In genomic region chr2:10309656-10310055, GRCm38 (mm10) we compare ENCODE assay signal across 27 mouse cellular contexts.
"Had no signal": no experiment of that assay in that cellular context is flagged by ENCODE, and none has a peak within 500 bp of the region (broad histone marks: within the 10 kb centered on the region; RNA-seq: fewer than 3 reads in every experiment).

No protein-coding gene starts in this region.

- H3K27ac ChIP-seq: gastrocnemius, adult 2 months; heart, adult 2 months; heart, embryonic 13.5 days; heart, embryonic 15.5 days; hindbrain, embryonic 10.5 days; hindbrain, embryonic 12.5 days; hindbrain, embryonic 14.5 days; hindbrain, postnatal 0 days; kidney, embryonic 15.5 days; kidney, postnatal 0 days; limb, embryonic 13.5 days; limb, embryonic 15.5 days; liver, embryonic 13.5 days; liver, embryonic 15.5 days had no signal

- H3K4me3 ChIP-seq: gastrocnemius, adult 2 months; heart, adult 2 months; heart, embryonic 13.5 days; heart, embryonic 15.5 days; hindbrain, embryonic 10.5 days; hindbrain, embryonic 12.5 days; kidney, embryonic 15.5 days; limb, embryonic 13.5 days; limb, embryonic 15.5 days; liver, embryonic 13.5 days; liver, embryonic 15.5 days had no signal

- ATAC-seq: hindbrain, postnatal 0 days; intestine, embryonic 16.5 days had no signal

- H3K36me3 ChIP-seq: heart, embryonic 13.5 days; heart, embryonic 15.5 days; hindbrain, embryonic 10.5 days; hindbrain, embryonic 12.5 days; kidney, embryonic 15.5 days; limb, embryonic 13.5 days; limb, embryonic 15.5 days; liver, embryonic 13.5 days; liver, embryonic 15.5 days had no signal

- H3K9ac ChIP-seq: heart, embryonic 13.5 days; heart, embryonic 15.5 days; hindbrain, embryonic 12.5 days; hindbrain, embryonic 14.5 days; kidney, embryonic 15.5 days; limb, embryonic 13.5 days; limb, embryonic 15.5 days; liver, embryonic 13.5 days; liver, embryonic 15.5 days had no signal

- H3K9me3 ChIP-seq: heart, embryonic 13.5 days; heart, embryonic 15.5 days; hindbrain, embryonic 10.5 days; hindbrain, embryonic 12.5 days; kidney, embryonic 15.5 days; limb, embryonic 13.5 days; limb, embryonic 15.5 days; liver, embryonic 13.5 days; liver, embryonic 15.5 days had no signal

- H3K4me1 ChIP-seq: kidney, embryonic 15.5 days; limb, embryonic 13.5 days had no signal

- DNase-seq: gastrocnemius, adult 2 months; gastrocnemius, postnatal 10 days; gastrocnemius, postnatal 25 days; heart, adult 2 months; heart, postnatal 4 days; kidney, adult 11 months; kidney, adult 2 months; kidney, adult 9 months; kidney, postnatal 14 days; kidney, postnatal 36 days; layer of hippocampus, adult 9-11 months; layer of hippocampus, postnatal 36 days; left cerebral cortex, postnatal 4 days; liver, embryonic 13.5 days had no signal

- H3K27me3 ChIP-seq: heart, embryonic 15.5 days; hindbrain, embryonic 12.5 days; limb, embryonic 13.5 days; limb, embryonic 15.5 days; liver, embryonic 13.5 days; liver, embryonic 15.5 days had no signal

- H3K4me2 ChIP-seq: heart, embryonic 11.5 days; heart, embryonic 13.5 days; heart, embryonic 15.5 days; hindbrain, embryonic 12.5 days; hindbrain, embryonic 14.5 days; kidney, embryonic 15.5 days; limb, embryonic 13.5 days; limb, embryonic 15.5 days; liver, embryonic 13.5 days; liver, embryonic 15.5 days had no signal
